Mouse (Mus musculus): ENCODE results near the gene Taar8a. TPM values are rescaled to one million over a fixed set of nuclear protein-coding genes. Genes with fewer than 3 reads are reported as not detected.
"Not testable (repeated sequence)": the region's sequence is repeated elsewhere in the genome, so short reads cannot be mapped to it uniquely, and the experiment has no call there.

Gene Taar8a
- polyA plus RNA-seq, 1 experiment from 2014 or later, result not detected

DNA sequence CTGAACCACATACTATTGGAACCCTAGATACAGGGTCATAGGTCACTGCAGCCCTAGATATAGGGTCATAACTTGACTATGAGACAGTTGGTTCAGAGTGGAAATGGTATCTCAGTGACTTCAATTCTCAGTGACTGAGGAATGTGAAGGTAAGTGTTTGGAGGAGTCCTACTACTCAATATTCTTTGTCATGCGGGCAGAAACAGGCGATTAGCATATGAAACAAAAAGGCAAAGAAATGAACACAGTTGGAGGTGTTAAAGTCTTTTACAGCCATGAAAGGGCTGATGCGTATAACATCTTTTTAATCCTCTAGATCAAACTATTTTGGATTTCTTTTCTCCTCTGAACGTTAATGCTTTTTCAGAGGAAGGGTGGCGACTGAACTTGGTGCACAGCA is 9.6 kb downstream of the Taar8a start:
- no peak overlapping the region for H3K4me3 ChIP-seq (ENCODE audit: low read length)
- 90% methylated on average over 5 of the region's 5 CpGs for WGBS
- ATAC-seq (ENCODE audit: low FRiP score, low TSS enrichment), result no peak

DNA sequence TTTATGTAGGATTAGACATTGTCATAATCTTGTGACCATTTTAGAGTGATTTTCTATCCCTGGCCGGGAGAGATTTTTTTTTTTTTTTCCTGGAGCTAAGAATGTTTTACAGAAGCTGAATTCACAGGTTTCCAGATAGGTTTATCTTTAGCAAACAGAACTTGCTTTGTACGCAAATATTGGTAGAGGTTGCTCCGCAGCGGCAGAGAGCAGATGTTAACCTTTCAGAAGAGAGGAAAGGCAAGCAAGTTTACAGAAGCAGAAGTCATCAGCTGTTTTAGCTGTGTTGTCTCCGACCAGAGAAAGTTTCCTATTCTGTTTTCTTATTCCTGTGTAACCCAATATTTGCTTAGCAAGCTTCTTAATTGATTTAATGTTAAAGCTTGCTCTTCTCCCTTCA is 10.3 kb downstream of the Taar8a start:
- Histone ChIP-seq H3K9ac (replicated peaks; ENCODE audit: low read length) (no peak overlapping the region), H3K4me2 (replicated peaks; ENCODE audit: low read depth, low read length) (no peak overlapping the region), H3K27me3 (ENCODE audit: insufficient read depth, low read length) (no peaks in the 10 kb centered on the region), H3K36me3 (ENCODE audit: insufficient read depth, low read length) (no peaks in the 10 kb centered on the region), H3K4me3 (ENCODE audit: low read length) (no peak overlapping the region), H3K4me1 (ENCODE audit: insufficient read depth, low read length) (no peaks in the 10 kb centered on the region), H3K9me3 (ENCODE audit: low read length) (no peaks in the 10 kb centered on the region), H3K27ac (ENCODE audit: low read length) (no peak overlapping the region)
- no peak for ATAC-seq (ENCODE audit: low FRiP score, low TSS enrichment)
- 67% methylated on average over 5 of the region's 5 CpGs for WGBS

More for the DNA sequence above, 9.6 kb downstream of the Taar8a start:
- Histone ChIP-seq H3K9ac (replicated peaks; ENCODE audit: low read length) (no peak overlapping the region), H3K4me1 (ENCODE audit: insufficient read depth, low read length) (no peaks in the 10 kb centered on the region), H3K36me3 (ENCODE audit: insufficient read depth, low read length) (no peaks in the 10 kb centered on the region), H3K4me2 (replicated peaks; ENCODE audit: low read depth, low read length) (no peak overlapping the region), H3K27me3 (ENCODE audit: insufficient read depth, low read length) (no peaks in the 10 kb centered on the region), H3K27ac (ENCODE audit: low read length) (no peak overlapping the region), H3K9me3 (ENCODE audit: low read length) (no peaks in the 10 kb centered on the region)

DNA sequence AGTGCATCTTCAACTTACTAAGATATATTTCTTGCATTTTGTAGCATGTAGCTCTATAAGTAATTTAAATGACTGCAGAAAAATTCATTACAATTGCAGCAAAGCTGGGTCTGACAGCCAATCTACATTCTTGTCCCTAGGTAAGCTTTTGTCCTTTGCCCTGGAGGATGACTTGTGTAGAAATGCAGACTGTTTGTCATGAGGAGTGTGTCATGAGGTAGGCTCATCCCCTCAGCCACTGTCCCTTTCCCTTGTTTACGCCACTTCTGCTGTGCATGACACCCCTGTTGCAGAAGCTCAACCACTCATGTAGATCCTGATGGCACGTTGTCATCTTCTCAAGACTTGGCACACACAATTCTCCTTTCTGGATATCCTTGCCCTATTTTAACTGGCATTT is 10.9 kb downstream of the Taar8a start:
- no peak for ATAC-seq (ENCODE audit: low FRiP score, low TSS enrichment)
- no peak overlapping the region for H3K27ac ChIP-seq (ENCODE audit: low read length)
- H3K36me3 ChIP-seq (ENCODE audit: insufficient read depth, low read length), result no peaks in the 10 kb centered on the region
- no peaks in the 10 kb centered on the region for H3K27me3 ChIP-seq (ENCODE audit: insufficient read depth, low read length)
- no peaks in the 10 kb centered on the region for H3K9me3 ChIP-seq (ENCODE audit: low read length)
- H3K9ac ChIP-seq (replicated peaks; ENCODE audit: low read length), result no peak overlapping the region
- H3K4me1 ChIP-seq (ENCODE audit: insufficient read depth, low read length), result no peaks in the 10 kb centered on the region
- H3K4me2 ChIP-seq (replicated peaks; ENCODE audit: low read depth, low read length), result no peak overlapping the region
- 91% methylated on average over 2 of the region's 2 CpGs for WGBS
- no peak overlapping the region for H3K4me3 ChIP-seq (ENCODE audit: low read length)

DNA sequence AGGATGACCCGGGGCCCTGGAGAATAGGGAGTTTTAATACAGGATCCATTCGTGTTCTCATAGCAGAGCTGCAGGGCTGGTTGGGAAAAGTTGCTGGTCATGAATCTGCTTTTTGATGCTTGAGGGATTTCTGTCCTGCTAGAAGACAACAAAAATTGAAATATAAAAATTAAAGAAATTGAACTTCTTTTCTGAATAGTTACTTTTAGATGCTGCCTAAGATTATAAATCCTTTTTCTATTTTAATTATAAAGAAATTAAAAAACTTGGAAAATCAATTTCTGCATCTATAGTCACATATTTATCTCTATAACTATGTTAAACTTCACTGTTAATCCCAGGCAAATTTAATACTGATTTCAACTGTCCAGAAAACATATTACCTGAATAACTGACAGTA is 15.9 kb downstream of the Taar8a start, which contains the start of gene Taar8b:
Gene Taar8b (minus strand): TSS at position 101 of the 400 bp plus-strand sequence.
- Histone ChIP-seq H3K4me2 (replicated peaks; ENCODE audit: low read depth, low read length) (no peak within 1 kb of the TSS), H3K4me3 (ENCODE audit: low read length) (no peak within 1 kb of the TSS), H3K27me3 (ENCODE audit: insufficient read depth, low read length) (no peaks in the 10 kb centered on the region), H3K27ac (ENCODE audit: low read length) (no peak within 1 kb of the TSS), H3K9me3 (ENCODE audit: low read length) (no peaks in the 10 kb centered on the region), H3K9ac (replicated peaks; ENCODE audit: low read length) (no peak within 1 kb of the TSS), H3K36me3 (ENCODE audit: insufficient read depth, low read length) (no peaks in the 10 kb centered on the region), H3K4me1 (ENCODE audit: insufficient read depth, low read length) (no peaks in the 10 kb centered on the region)
- WGBS, result 73% methylated on average over 2 of the region's 2 CpGs
- ATAC-seq (ENCODE audit: low FRiP score, low TSS enrichment), result no peak

DNA sequence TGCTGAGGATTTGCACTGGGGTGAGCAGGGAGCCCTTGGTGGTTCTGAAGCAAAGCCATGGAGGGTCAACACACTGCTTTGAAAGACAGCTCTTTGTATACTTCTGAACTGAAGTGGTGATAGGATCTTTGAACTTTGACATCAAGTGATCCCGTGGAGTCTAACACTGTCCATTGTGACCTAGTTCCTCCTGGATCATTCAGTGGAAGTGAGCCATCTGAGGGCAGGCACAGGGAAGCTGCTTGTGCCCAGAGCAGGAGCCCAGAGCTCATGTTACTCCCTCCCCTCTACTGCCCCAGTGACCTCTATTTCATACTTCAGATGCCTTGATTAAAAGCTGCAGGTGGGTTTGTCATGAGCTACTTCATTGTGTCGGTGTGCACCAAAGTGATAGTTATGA is 20.7 kb downstream of the Taar8a start:
- not testable (repeated sequence) for H3K9me3 ChIP-seq (ENCODE audit: low read length); H3K36me3 ChIP-seq (ENCODE audit: insufficient read depth, low read length); H3K4me1 ChIP-seq (ENCODE audit: insufficient read depth, low read length); H3K4me3 ChIP-seq (ENCODE audit: low read length); ATAC-seq (ENCODE audit: low FRiP score, low TSS enrichment); H3K27ac ChIP-seq (ENCODE audit: low read length); H3K4me2 ChIP-seq (replicated peaks; ENCODE audit: low read depth, low read length); H3K9ac ChIP-seq (replicated peaks; ENCODE audit: low read length); H3K27me3 ChIP-seq (ENCODE audit: insufficient read depth, low read length)
- WGBS, result 43% methylated on average over 2 of the region's 2 CpGs

DNA sequence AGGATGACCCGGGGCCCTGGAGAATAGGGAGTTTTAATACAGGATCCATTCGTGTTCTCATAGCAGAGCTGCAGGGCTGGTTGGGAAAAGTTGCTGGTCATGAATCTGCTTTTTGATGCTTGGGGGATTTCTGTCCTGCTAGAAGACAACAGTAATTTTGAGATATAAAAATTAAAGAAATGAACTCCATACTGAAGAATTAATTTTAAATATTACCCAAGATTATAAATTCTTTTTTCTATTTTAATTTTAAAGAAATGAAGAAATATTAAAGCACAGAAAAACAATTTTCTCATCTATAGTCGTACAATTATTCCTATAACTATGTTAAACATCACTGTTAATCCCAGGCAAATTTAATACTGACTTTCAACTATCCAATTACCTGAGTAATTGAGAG is 25.5 kb downstream of the Taar8a start, which contains the start of gene Taar8c:
Gene Taar8c (minus strand): TSS at position 101 of the 400 bp plus-strand sequence.
- not testable (repeated sequence) for H3K9ac ChIP-seq (replicated peaks; ENCODE audit: low read length); H3K9me3 ChIP-seq (ENCODE audit: low read length); H3K4me1 ChIP-seq (ENCODE audit: insufficient read depth, low read length); H3K4me2 ChIP-seq (replicated peaks; ENCODE audit: low read depth, low read length); H3K27ac ChIP-seq (ENCODE audit: low read length); H3K27me3 ChIP-seq (ENCODE audit: insufficient read depth, low read length); H3K4me3 ChIP-seq (ENCODE audit: low read length); H3K36me3 ChIP-seq (ENCODE audit: insufficient read depth, low read length); ATAC-seq (ENCODE audit: low FRiP score, low TSS enrichment)
- 80% methylated on average over 1 of the region's 3 CpGs for WGBS

DNA sequence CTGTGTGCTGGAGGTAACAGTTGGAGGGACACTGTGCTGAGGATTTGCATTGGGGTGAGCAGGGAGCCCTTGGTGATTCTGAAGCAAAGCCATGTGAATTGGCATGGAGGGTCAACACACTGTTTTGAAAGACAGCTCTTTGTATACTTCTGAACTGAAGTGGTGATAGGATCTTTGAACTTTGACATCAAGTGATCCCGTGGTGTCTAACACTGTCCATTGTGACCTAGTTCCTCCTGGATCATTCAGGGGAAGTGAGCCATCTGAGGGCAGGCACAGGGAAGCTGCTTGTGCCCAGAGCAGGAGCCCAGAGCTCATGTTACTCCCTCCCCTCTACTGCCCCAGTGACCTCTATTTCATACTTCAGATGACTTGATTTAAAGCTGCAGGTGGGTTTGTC is 27.0 kb downstream of the Taar8a start:
- H3K9ac ChIP-seq (replicated peaks; ENCODE audit: low read length); H3K27me3 ChIP-seq (ENCODE audit: insufficient read depth, low read length); H3K4me2 ChIP-seq (replicated peaks; ENCODE audit: low read depth, low read length); ATAC-seq (ENCODE audit: low FRiP score, low TSS enrichment); H3K9me3 ChIP-seq (ENCODE audit: low read length); H3K36me3 ChIP-seq (ENCODE audit: insufficient read depth, low read length); H3K4me3 ChIP-seq (ENCODE audit: low read length); H3K4me1 ChIP-seq (ENCODE audit: insufficient read depth, low read length); H3K27ac ChIP-seq (ENCODE audit: low read length): not testable (repeated sequence)
- WGBS, result 8% methylated on average over 1 of the region's 1 CpGs

DNA sequence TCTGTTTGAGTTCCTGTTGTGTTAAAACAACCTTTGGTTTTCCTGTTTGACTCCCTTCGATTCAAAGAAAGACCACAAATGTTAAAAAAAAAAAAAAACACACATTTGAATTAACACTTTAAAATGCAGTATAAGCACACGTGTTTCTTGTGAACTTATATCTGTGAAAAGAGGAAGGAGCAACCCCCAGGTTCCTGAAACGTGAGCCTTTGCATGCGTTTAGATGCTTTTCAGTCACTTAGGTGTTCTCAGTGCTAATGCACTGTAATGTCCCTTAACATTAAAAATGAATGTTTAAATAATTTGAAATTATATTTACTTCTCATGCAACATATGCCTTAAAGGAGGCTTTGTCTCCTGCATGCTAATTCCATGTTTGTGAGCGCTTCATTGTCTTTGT is 31.4 kb downstream of the Taar8a start:
- H3K4me2 ChIP-seq (replicated peaks; ENCODE audit: low read depth, low read length), result no peak overlapping the region
- no peaks in the 10 kb centered on the region for H3K27me3 ChIP-seq (ENCODE audit: insufficient read depth, low read length)
- H3K9me3 ChIP-seq (ENCODE audit: low read length), result no peaks in the 10 kb centered on the region
- H3K9ac ChIP-seq (replicated peaks; ENCODE audit: low read length), result no peak overlapping the region
- 49% methylated on average over 5 of the region's 5 CpGs for WGBS
- no peak for ATAC-seq (ENCODE audit: low FRiP score, low TSS enrichment)
- no peaks in the 10 kb centered on the region for H3K36me3 ChIP-seq (ENCODE audit: insufficient read depth, low read length)
- no peak overlapping the region for H3K4me3 ChIP-seq (ENCODE audit: low read length)
- no peaks in the 10 kb centered on the region for H3K4me1 ChIP-seq (ENCODE audit: insufficient read depth, low read length)
- no peak overlapping the region for H3K27ac ChIP-seq (ENCODE audit: low read length)

DNA sequence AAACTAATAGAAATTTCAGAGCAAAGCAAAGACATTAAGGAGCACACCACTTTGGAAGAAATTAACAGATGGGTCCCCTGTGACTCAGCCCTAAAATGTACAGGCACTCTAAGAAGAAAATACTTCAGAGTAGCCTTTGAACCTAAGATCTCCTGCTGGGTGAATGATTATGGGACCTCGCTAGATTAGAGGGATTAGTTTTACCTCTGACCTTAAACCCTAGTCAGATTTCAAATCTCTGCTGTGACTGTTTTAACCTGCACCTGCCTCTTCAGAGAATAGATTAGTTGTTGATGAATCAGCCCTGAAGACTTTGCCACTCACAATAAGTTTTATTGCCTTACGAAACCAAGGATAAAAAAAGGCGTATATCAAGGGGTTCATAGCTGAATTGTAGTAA is 31.9 kb downstream of the Taar8a start:
- H3K4me1 ChIP-seq (ENCODE audit: insufficient read depth, low read length), result no peaks in the 10 kb centered on the region
- no peak overlapping the region for H3K27ac ChIP-seq (ENCODE audit: low read length)
- H3K27me3 ChIP-seq (ENCODE audit: insufficient read depth, low read length), result no peaks in the 10 kb centered on the region
- no peaks in the 10 kb centered on the region for H3K9me3 ChIP-seq (ENCODE audit: low read length)
- no peak overlapping the region for H3K4me3 ChIP-seq (ENCODE audit: low read length)
- 69% methylated on average over 3 of the region's 3 CpGs for WGBS
- no peaks in the 10 kb centered on the region for H3K36me3 ChIP-seq (ENCODE audit: insufficient read depth, low read length)
- H3K9ac ChIP-seq (replicated peaks; ENCODE audit: low read length), result no peak overlapping the region
- no peak overlapping the region for H3K4me2 ChIP-seq (replicated peaks; ENCODE audit: low read depth, low read length)
- ATAC-seq (ENCODE audit: low FRiP score, low TSS enrichment), result no peak

DNA sequence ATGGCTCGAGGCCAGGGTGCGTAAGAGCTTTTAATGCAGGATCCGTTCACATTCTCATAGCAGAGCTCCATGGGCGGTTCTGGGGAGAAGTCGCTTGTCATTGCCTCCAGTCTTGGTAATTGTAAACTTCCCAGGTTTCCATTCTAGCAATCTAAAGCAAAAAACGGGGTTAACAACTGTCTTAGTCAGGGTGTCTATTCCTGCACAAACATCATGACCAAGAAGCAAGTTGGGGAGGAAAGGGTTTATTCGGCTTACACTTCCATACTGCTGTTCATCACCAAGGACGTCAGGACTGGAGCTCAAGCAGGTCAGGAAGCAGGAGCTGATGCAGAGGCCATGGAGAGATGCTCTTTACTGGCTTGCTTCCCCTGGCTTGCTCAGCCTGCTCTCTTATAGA is 33.1 kb downstream of the Taar8a start, which contains the start of gene Taar9:
Gene Taar9 (minus strand): TSS at position 101 of the 400 bp plus-strand sequence.
- not testable (repeated sequence) for H3K4me1 ChIP-seq (ENCODE audit: insufficient read depth, low read length); H3K4me3 ChIP-seq (ENCODE audit: low read length); ATAC-seq (ENCODE audit: low FRiP score, low TSS enrichment); H3K4me2 ChIP-seq (replicated peaks; ENCODE audit: low read depth, low read length); H3K36me3 ChIP-seq (ENCODE audit: insufficient read depth, low read length); H3K27me3 ChIP-seq (ENCODE audit: insufficient read depth, low read length); H3K9ac ChIP-seq (replicated peaks; ENCODE audit: low read length); H3K9me3 ChIP-seq (ENCODE audit: low read length); H3K27ac ChIP-seq (ENCODE audit: low read length)
- 73% methylated on average over 8 of the region's 8 CpGs for WGBS
